Mouse (Mus musculus) forelimb bud, embryonic 11.5 days (tissue): ENCODE results near the gene Susd6.

ENCODE experiments used
- DNase-seq: peaks from one replicate; pipeline ENCODE4 v3.0.0-alpha.2; 2012; ENCODE audit warnings: low read depth, low spot score

The Susd6 gene

GRCm38 (mm10) chr12:80877215-80878092, 87.1 kb downstream of the Susd6 start:
- no peak for DNase-seq

- no peak for DNase-seq
Measured at GRCm38 (mm10) chr12:80878093-80878430, 87.8 kb downstream of the Susd6 start.

- no peak for DNase-seq
Measured at GRCm38 (mm10) chr12:80878653-80879052, 88.3 kb downstream of the Susd6 start.

- DNase-seq, result no peak
Measured at GRCm38 (mm10) chr12:80879267-80879666, 89.0 kb downstream of the Susd6 start.

- DNase-seq, result no peak
Measured at GRCm38 (mm10) chr12:80881121-80881520, 90.8 kb downstream of the Susd6 start.

GRCm38 (mm10) chr12:80883278-80883677, 93.0 kb downstream of the Susd6 start:
- no peak for DNase-seq

GRCm38 (mm10) chr12:80883881-80884280, 93.6 kb downstream of the Susd6 start:
- no peak for DNase-seq

- DNase-seq, result peak; percentile 46
Measured at GRCm38 (mm10) chr12:80885301-80886288, 95.3 kb downstream of the Susd6 start.

GRCm38 (mm10) chr12:80887036-80887435, 96.7 kb downstream of the Susd6 start:
- DNase-seq, result no peak

- DNase-seq, result peak; percentile 14
Measured at GRCm38 (mm10) chr12:80889331-80889730, 99.0 kb downstream of the Susd6 start.

- no peak for DNase-seq
Measured at GRCm38 (mm10) chr12:80891074-80891473, 100.8 kb downstream of the Susd6 start.

GRCm38 (mm10) chr12:80893720-80894494, 103.6 kb downstream of the Susd6 start:
- DNase-seq, result no peak

GRCm38 (mm10) chr12:80894973-80895570, 104.8 kb downstream of the Susd6 start:
- DNase-seq, result peak; percentile 87

GRCm38 (mm10) chr12:80909631-80910030, 119.3 kb downstream of the Susd6 start:
- no peak for DNase-seq

GRCm38 (mm10) chr12:80917764-80918163, 127.5 kb downstream of the Susd6 start:
- DNase-seq, result peak; percentile 9

GRCm38 (mm10) chr12:80921301-80921700, 131.0 kb downstream of the Susd6 start:
- DNase-seq, result no peak

GRCm38 (mm10) chr12:80922869-80923268, 132.6 kb downstream of the Susd6 start:
- DNase-seq, result peak; percentile 9

- no peak for DNase-seq
Measured at GRCm38 (mm10) chr12:80923602-80924001, 133.3 kb downstream of the Susd6 start.

GRCm38 (mm10) chr12:80924205-80924604, 133.9 kb downstream of the Susd6 start:
- DNase-seq, result peak; percentile 12

GRCm38 (mm10) chr12:80925919-80926318, 135.6 kb downstream of the Susd6 start:
- DNase-seq, result no peak

GRCm38 (mm10) chr12:80926550-80926949, 136.2 kb downstream of the Susd6 start:
- no peak for DNase-seq
